Mouse (Mus musculus) forebrain, embryonic 14.5 days (tissue): ENCODE results near the gene Slc2a2. TPM values are rescaled to one million over a fixed set of nuclear protein-coding genes. Genes with fewer than 3 reads are reported as not detected.

Experiments
- ATAC-seq: fragments of 200-750 bp; cut with Nextera tagmentation; 2 replicates; pipeline ENCODE4 v1.8.0; 2017; ENCODE audit warnings: mild to moderate bottlenecking, moderate library complexity
- DNase-seq: peaks from one replicate; pipeline ENCODE4 v3.0.0-alpha.2; 2015; ENCODE audit warnings: low spot score
- H3K27ac ChIP-seq: fragments of 300-500 bp; sonication (generic); 2 replicates; pipeline ENCODE4 v1.5.1; 2014; ENCODE audit warnings: low read depth, mild to moderate bottlenecking, control low read depth, low read length, moderate library complexity
- H3K27me3 ChIP-seq: fragments of 300-500 bp; sonication (generic); replicated peaks from 2 replicates; pipeline ENCODE4 v1.6.1; 2014; ENCODE audit warnings: low read length, control low read depth, mixed read lengths; ENCODE audit not compliant: control insufficient read depth, insufficient read depth
- H3K36me3 ChIP-seq: fragments of 300-500 bp; sonication (generic); 2 replicates; pipeline ENCODE4 v1.6.1; 2014; ENCODE audit warnings: low read length, control low read depth; ENCODE audit not compliant: control insufficient read depth, insufficient read depth
- H3K4me1 ChIP-seq: fragments of 300-500 bp; sonication (generic); 2 replicates; pipeline ENCODE4 v1.6.1; 2014; ENCODE audit warnings: antibody characterized with exemption, low read length, control low read depth; ENCODE audit not compliant: control insufficient read depth, insufficient read depth
- H3K4me2 ChIP-seq: fragments of 300-500 bp; sonication (generic); 2 replicates; pipeline ENCODE4 v1.6.1; 2014; ENCODE audit warnings: mild to moderate bottlenecking, control low read depth, low read length
- H3K4me3 ChIP-seq: fragments of 300-500 bp; sonication (generic); 2 replicates; pipeline ENCODE4 v1.5.1; 2014; ENCODE audit warnings: low read depth, low read length, control low read depth
- H3K9ac ChIP-seq: fragments of 300-500 bp; sonication (generic); 2 replicates; pipeline ENCODE4 v1.6.1; 2014; ENCODE audit warnings: mild to moderate bottlenecking, low read length, control low read depth, moderate library complexity
- H3K9me3 ChIP-seq: fragments of 300-500 bp; sonication (generic); replicated peaks from 2 replicates; pipeline ENCODE4 v1.6.1; 2016; ENCODE audit warnings: low read length, control low read depth, mixed read lengths; ENCODE audit not compliant: control insufficient read depth
- WGBS: fragments of 180-500 bp; shearing (Covaris S2); extraction: QIAGEN DNeasy Blood & Tissue Kit; methylation state at CpG from one replicate; pipeline ENCODE4 v1.1.7; 2014; 5-methylcytosine and 5-hydroxymethylcytosine counted together
- polyA plus RNA-seq: library from polyadenylated mRNA; unstranded; fragments of >200 nt; fragmentation: Nextera tagmentation; extraction: Ambion mirVana; gene quantifications from 2 replicates; pipeline ENCODE4 v1.2.1, GENCODE M21; 2014

The Slc2a2 gene
- polyA plus RNA-seq, 1 experiment from 2014 or later = not detected

DNA sequence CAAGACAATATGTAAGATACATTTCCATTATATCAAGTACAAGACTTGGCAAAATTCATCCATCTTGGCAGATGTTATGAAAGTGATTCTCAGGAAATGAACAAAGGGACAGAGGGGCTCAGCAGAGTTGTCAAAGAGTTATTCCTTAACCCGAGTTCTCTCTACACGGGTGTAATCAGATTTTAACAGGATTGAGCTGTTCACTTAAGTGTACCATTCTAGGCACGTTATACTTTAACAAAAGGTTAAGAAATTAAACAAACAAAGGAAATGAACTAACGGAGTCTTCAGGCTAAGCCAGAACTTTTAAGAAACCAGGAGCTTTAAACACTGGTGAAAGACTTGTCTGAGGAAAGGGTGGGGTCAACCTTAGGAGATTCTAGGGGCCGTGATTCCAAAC is 23.5 kb downstream of the Slc2a2 start:
- H3K27me3 ChIP-seq = no peaks in the 10 kb centered on the region
- DNase-seq (no peak), ATAC-seq (no peak)
- H3K9ac ChIP-seq = no peak overlapping the region
- no peak overlapping the region for H3K27ac ChIP-seq
- no peaks in the 10 kb centered on the region for H3K9me3 ChIP-seq
- no peak overlapping the region for H3K4me2 ChIP-seq
- H3K36me3 ChIP-seq = no peaks in the 10 kb centered on the region
- no peaks in the 10 kb centered on the region for H3K4me1 ChIP-seq
- 48% methylated on average over 5 of the region's 5 CpGs for WGBS
- no peak overlapping the region for H3K4me3 ChIP-seq

DNA sequence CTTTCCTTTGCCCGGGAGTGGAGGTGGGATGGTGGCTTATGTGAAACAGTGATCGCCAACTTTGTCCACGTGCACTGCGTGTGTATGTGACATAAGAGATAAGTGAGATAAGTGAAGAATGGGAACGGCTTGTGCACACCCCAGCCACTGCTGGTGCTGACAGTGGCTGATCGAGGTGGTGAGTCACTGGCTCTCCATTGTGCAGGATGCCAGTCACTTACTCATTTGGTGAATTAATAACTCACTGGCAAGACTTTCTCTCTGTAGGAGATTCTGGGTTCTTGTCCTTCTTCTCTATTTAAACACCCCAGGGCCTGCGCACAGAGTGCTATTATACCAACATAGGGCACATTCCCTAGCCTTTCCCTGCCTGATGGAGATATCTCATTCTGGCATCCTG is 24.1 kb downstream of the Slc2a2 start:
- WGBS = 86% methylated on average over 7 of the region's 7 CpGs
- H3K27ac ChIP-seq = no peak overlapping the region
- no peak for ATAC-seq
- H3K4me2 ChIP-seq = no peak overlapping the region
- H3K4me1 ChIP-seq = no peaks in the 10 kb centered on the region
- H3K27me3 ChIP-seq = no peaks in the 10 kb centered on the region
- H3K36me3 ChIP-seq = no peaks in the 10 kb centered on the region
- H3K9me3 ChIP-seq = no peaks in the 10 kb centered on the region
- no peak overlapping the region for H3K9ac ChIP-seq
- DNase-seq = no peak
- H3K4me3 ChIP-seq = no peak overlapping the region

DNA sequence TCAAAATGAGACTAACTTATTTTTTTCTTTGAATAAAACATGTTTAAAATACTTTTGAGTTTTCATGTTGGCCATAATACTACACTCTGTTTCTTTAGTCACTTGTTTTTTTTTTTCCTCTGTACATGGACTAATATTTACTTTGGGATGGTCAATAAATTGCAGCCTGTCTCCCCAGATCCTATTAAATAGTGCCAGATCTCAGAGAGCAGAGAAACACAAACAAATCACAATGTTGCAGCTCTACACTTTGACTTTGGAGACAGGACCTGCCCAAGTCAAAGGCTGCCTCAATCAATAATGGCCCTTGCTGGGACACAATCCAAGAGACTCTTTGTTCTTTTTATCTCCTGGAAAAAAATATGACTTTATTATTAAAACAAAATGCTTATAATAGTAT is 24.8 kb downstream of the Slc2a2 start:
- Histone ChIP-seq H3K9me3 (no peaks in the 10 kb centered on the region), H3K27me3 (no peaks in the 10 kb centered on the region), H3K4me3 (no peak overlapping the region), H3K4me2 (no peak overlapping the region), H3K4me1 (no peaks in the 10 kb centered on the region), H3K36me3 (no peaks in the 10 kb centered on the region), H3K27ac (no peak overlapping the region), H3K9ac (no peak overlapping the region)
- no peak for ATAC-seq
- DNase-seq = no peak

DNA sequence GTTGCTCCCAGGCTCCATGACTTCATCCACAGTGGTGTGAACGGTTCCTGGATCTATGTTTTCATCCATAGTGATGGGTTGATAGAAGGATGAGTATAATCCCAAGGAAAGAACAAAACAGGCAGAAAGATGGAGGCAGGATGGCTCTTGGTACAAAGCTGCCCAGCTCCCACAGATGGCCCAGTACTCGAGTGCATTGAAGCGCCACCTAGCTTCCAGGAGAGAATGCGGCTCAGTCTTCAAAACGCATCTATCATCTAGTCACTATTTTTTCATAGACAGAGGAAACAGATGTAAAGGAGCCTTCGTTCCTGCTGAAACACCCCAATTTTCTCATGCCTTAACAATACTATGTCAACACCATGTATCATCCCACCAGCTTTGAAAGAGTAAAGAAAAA is 25.8 kb downstream of the Slc2a2 start:
- no peaks in the 10 kb centered on the region for H3K27me3 ChIP-seq
- no peaks in the 10 kb centered on the region for H3K36me3 ChIP-seq
- H3K4me3 ChIP-seq = no peak overlapping the region
- no peaks in the 10 kb centered on the region for H3K4me1 ChIP-seq
- H3K27ac ChIP-seq = no peak overlapping the region
- 67% methylated on average over 6 of the region's 6 CpGs for WGBS
- ATAC-seq = no peak
- H3K4me2 ChIP-seq = no peak overlapping the region
- H3K9me3 ChIP-seq = no peaks in the 10 kb centered on the region
- H3K9ac ChIP-seq = no peak overlapping the region
- no peak for DNase-seq

DNA sequence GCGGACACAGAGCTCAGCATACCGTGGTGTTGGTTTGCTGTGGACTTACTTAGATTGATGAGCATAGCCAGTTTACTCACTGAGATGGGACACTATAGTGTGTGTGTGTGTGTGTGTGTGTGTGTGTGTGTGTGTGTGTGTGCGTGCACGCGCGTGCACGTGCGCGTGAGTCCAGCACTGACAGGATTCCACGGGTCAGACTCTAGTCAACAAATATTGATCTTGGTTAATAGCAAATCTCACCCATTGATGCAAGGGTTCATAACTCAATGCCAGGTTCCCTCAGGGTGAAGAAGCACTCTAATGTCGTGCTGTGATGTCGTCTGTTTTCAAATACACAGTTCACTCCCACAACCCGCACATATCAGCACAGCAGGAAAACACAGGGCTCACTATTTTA is 27.5 kb downstream of the Slc2a2 start:
- WGBS = 95% methylated on average over 13 of the region's 13 CpGs
- H3K9ac ChIP-seq = no peak overlapping the region
- no peak overlapping the region for H3K27ac ChIP-seq
- H3K4me3 ChIP-seq = no peak overlapping the region
- DNase-seq (no peak), ATAC-seq (no peak)
- H3K9me3 ChIP-seq = no peaks in the 10 kb centered on the region
- H3K36me3 ChIP-seq = no peaks in the 10 kb centered on the region
- no peak overlapping the region for H3K4me2 ChIP-seq
- H3K4me1 ChIP-seq = no peaks in the 10 kb centered on the region
- H3K27me3 ChIP-seq = no peaks in the 10 kb centered on the region

DNA sequence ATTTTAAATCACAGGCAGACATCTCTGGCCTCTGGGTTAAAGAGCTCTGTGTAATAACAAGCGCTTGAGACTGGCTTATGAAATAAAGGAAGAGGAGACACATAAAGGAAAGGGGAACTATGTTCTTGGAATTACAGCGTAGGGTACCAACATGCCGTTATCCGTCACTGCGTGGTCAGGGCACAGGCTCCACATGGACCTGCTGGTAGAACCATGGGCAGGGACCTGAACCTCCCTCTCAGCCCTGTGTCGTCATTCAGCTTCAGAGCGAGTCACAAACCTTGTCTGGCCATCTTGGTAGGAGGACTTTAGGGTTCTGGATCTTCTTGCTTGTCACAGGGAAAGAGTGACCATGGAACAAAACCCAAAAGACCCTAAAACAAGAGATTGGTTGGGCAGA is 28.7 kb downstream of the Slc2a2 start:
- Histone ChIP-seq H3K36me3 (no peaks in the 10 kb centered on the region), H3K4me2 (no peak overlapping the region), H3K4me1 (no peaks in the 10 kb centered on the region), H3K4me3 (no peak overlapping the region), H3K27me3 (no peaks in the 10 kb centered on the region), H3K9ac (no peak overlapping the region), H3K27ac (no peak overlapping the region), H3K9me3 (no peaks in the 10 kb centered on the region)
- 99% methylated on average over 7 of the region's 7 CpGs for WGBS
- DNase-seq = no peak
- no peak for ATAC-seq

- no peaks in the 10 kb centered on the region for H3K9me3 ChIP-seq
- no peaks in the 10 kb centered on the region for H3K4me1 ChIP-seq
- H3K4me2 ChIP-seq = no peak overlapping the region
- H3K27me3 ChIP-seq = 0 out of 2 replicates have a peak, but pooled peaks cover 4% of the 10 kb centered on the region
- no peaks in the 10 kb centered on the region for H3K36me3 ChIP-seq
- no peak for DNase-seq
- WGBS = 72% methylated on average over 2 of the region's 2 CpGs
- no peak overlapping the region for H3K4me3 ChIP-seq
- no peak overlapping the region for H3K9ac ChIP-seq
- no peak overlapping the region for H3K27ac ChIP-seq
- no peak for ATAC-seq
Observed at GRCm38 (mm10) chr3:28734712-28735111, 37.0 kb downstream of the Slc2a2 start.

DNA sequence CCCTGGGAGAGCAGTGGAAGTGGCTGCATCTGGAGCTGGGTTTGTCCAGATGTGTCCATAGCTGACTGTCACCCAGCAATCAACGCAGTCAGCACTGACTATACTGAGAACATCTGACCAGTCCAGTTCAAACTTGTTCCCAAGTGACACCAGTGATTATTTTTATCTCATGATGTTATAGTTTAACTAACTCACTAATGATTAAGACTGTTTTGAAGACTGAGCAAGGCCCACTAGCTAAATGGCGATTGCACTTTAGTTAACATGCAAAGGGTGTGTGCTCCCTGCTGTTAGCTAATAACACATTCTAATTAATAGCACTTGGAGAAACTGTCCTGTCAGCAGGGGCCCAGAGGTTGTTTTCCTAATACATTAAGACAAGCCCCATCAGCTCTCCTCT is 39.3 kb downstream of the Slc2a2 start:
- Histone ChIP-seq H3K4me1 (no peaks in the 10 kb centered on the region), H3K4me3 (no peak overlapping the region), H3K9me3 (no peaks in the 10 kb centered on the region), H3K9ac (no peak overlapping the region), H3K36me3 (no peaks in the 10 kb centered on the region), H3K4me2 (no peak overlapping the region), H3K27ac (no peak overlapping the region), H3K27me3 (0 out of 2 replicates have a peak, but pooled peaks cover 4% of the 10 kb centered on the region)
- WGBS = 21% methylated on average over 2 of the region's 2 CpGs
- DNase-seq (peak; percentile 32), ATAC-seq (no peak)

GRCm38 (mm10) chr3:28740353-28740752 is 42.6 kb downstream of the Slc2a2 start:
- Histone ChIP-seq H3K4me2 (no peak overlapping the region), H3K27ac (no peak overlapping the region), H3K9me3 (no peaks in the 10 kb centered on the region), H3K4me1 (no peaks in the 10 kb centered on the region), H3K27me3 (0 out of 2 replicates have a peak, but pooled peaks cover 4% of the 10 kb centered on the region), H3K9ac (no peak overlapping the region), H3K36me3 (no peaks in the 10 kb centered on the region), H3K4me3 (no peak overlapping the region)
- 33% methylated on average over 6 of the region's 6 CpGs for WGBS
- DNase-seq (no peak), ATAC-seq (no peak)
